Mouse (Mus musculus) heart, embryonic 11.5 days (tissue): ENCODE results near the gene Rbpj. TPM values are rescaled to one million over a fixed set of nuclear protein-coding genes. Genes with fewer than 3 reads are reported as not detected.

Experiments
- ATAC-seq: fragments of 200-750 bp; cut with Nextera tagmentation; replicated peaks from 2 replicates; pipeline ENCODE4 v1.8.0; 2017; ENCODE audit warnings: moderate library complexity; ENCODE audit not compliant: insufficient number of reproducible peaks, low FRiP score, low TSS enrichment
- H3K27ac ChIP-seq: fragments of 300-500 bp; sonication (generic); 2 replicates; pipeline ENCODE4 v1.5.1; 2014; ENCODE audit warnings: mild to moderate bottlenecking, low read depth, low read length
- H3K27me3 ChIP-seq: fragments of 300-500 bp; sonication (generic); 2 replicates; pipeline ENCODE4 v1.6.1; 2014; ENCODE audit warnings: mild to moderate bottlenecking, low read length, mixed read lengths; ENCODE audit not compliant: control insufficient read depth, insufficient read depth
- H3K36me3 ChIP-seq: fragments of 300-500 bp; sonication (generic); 2 replicates; pipeline ENCODE4 v1.6.1; 2014; ENCODE audit warnings: mild to moderate bottlenecking, low read length, moderate library complexity, mixed read lengths; ENCODE audit not compliant: control insufficient read depth, insufficient read depth
- H3K4me1 ChIP-seq: fragments of 300-500 bp; sonication (generic); 2 replicates; pipeline ENCODE4 v1.6.1; 2014; ENCODE audit warnings: low read length; ENCODE audit not compliant: control insufficient read depth, insufficient read depth
- H3K4me2 ChIP-seq: fragments of 300-500 bp; sonication (generic); 2 replicates; pipeline ENCODE4 v1.6.1; 2014; ENCODE audit warnings: mild to moderate bottlenecking, moderate library complexity
- H3K4me3 ChIP-seq: fragments of 300-500 bp; sonication (generic); 2 replicates; pipeline ENCODE4 v1.5.1; 2014; ENCODE audit warnings: low read depth, low read length
- H3K9ac ChIP-seq: fragments of 300-500 bp; sonication (generic); 2 replicates; pipeline ENCODE4 v1.6.1; 2014; ENCODE audit warnings: mild to moderate bottlenecking, low read depth, low read length, moderate library complexity
- H3K9me3 ChIP-seq: fragments of 300-500 bp; sonication (generic); replicated peaks from 2 replicates; pipeline ENCODE4 v1.6.1; 2016; ENCODE audit warnings: low read length; ENCODE audit not compliant: control insufficient read depth
- WGBS: fragments of 180-500 bp; shearing (Covaris S2); extraction: QIAGEN DNeasy Blood & Tissue Kit; methylation state at CpG from one replicate; pipeline ENCODE4 v1.1.7; 2014; ENCODE audit not compliant: insufficient replicate concordance; 5-methylcytosine and 5-hydroxymethylcytosine counted together
- polyA plus RNA-seq: library from polyadenylated mRNA; unstranded; fragments of >200 nt; fragmentation: Nextera tagmentation; extraction: Ambion mirVana; gene quantifications from 2 replicates; pipeline ENCODE4 v1.2.1, GENCODE M21; 2014

Rbpj gene
- polyA plus RNA-seq, 1 experiment from 2014 or later, result 22.0 TPM

GRCm38 (mm10) chr5:53676671-53677070 lies 210.7 kb downstream of the Rbpj start:
- ATAC-seq, result no peak
- no peaks in the 10 kb centered on the region for H3K36me3 ChIP-seq
- H3K4me3 ChIP-seq, result no peak overlapping the region

GRCm38 (mm10) chr5:53678036-53678767 lies 212.2 kb downstream of the Rbpj start:
- no peak for ATAC-seq
- H3K4me2 ChIP-seq, result no peak overlapping the region
- H3K9me3 ChIP-seq, result no peaks in the 10 kb centered on the region
- 46% methylated on average over 13 of the region's 13 CpGs for WGBS
- H3K4me3 ChIP-seq, result no peak overlapping the region
- no peak overlapping the region for H3K9ac ChIP-seq
- 0 out of 2 replicates have a peak, but pooled peaks cover 2% of the 10 kb centered on the region for H3K27me3 ChIP-seq
- H3K4me1 ChIP-seq, result no peaks in the 10 kb centered on the region
- no peak overlapping the region for H3K27ac ChIP-seq
- no peaks in the 10 kb centered on the region for H3K36me3 ChIP-seq

More at GRCm38 (mm10) chr5:53676671-53677070, 210.7 kb downstream of the Rbpj start:
- Histone ChIP-seq H3K27me3 (0 out of 2 replicates have a peak, but pooled peaks cover 2% of the 10 kb centered on the region), H3K27ac (no peak overlapping the region), H3K4me1 (no peaks in the 10 kb centered on the region), H3K9ac (no peak overlapping the region), H3K4me2 (no peak overlapping the region), H3K9me3 (no peaks in the 10 kb centered on the region)
- WGBS, result 80% methylated on average over 8 of the region's 8 CpGs

GRCm38 (mm10) chr5:53679651-53680050 lies 213.7 kb downstream of the Rbpj start:
- Histone ChIP-seq H3K27me3 (0 out of 2 replicates have a peak, but pooled peaks cover 2% of the 10 kb centered on the region), H3K9me3 (no peaks in the 10 kb centered on the region), H3K4me3 (no peak overlapping the region), H3K36me3 (no peaks in the 10 kb centered on the region), H3K9ac (no peak overlapping the region), H3K4me2 (no peak overlapping the region), H3K4me1 (0 out of 2 replicates have a peak, but pooled peaks cover 4% of the 10 kb centered on the region), H3K27ac (no peak overlapping the region)
- WGBS, result 51% methylated on average over 6 of the region's 6 CpGs
- ATAC-seq, result no peak

GRCm38 (mm10) chr5:53683916-53684315 lies 218.0 kb downstream of the Rbpj start:
- ATAC-seq, result no peak
- H3K36me3 ChIP-seq, result no peaks in the 10 kb centered on the region
- no peak overlapping the region for H3K4me2 ChIP-seq
- no peaks in the 10 kb centered on the region for H3K9me3 ChIP-seq
- no peak overlapping the region for H3K27ac ChIP-seq
- H3K4me3 ChIP-seq, result no peak overlapping the region
- 0 out of 2 replicates have a peak, but pooled peaks cover 4% of the 10 kb centered on the region for H3K4me1 ChIP-seq
- 0 out of 2 replicates have a peak, but pooled peaks cover 2% of the 10 kb centered on the region for H3K27me3 ChIP-seq
- no peak overlapping the region for H3K9ac ChIP-seq
- WGBS, result 36% methylated on average over 3 of the region's 3 CpGs

- 0 out of 2 replicates have a peak, but pooled peaks cover 2% of the 10 kb centered on the region for H3K27me3 ChIP-seq
- H3K4me2 ChIP-seq, result no peak overlapping the region
- H3K4me3 ChIP-seq, result no peak overlapping the region
- H3K9ac ChIP-seq, result no peak overlapping the region
- H3K9me3 ChIP-seq, result no peaks in the 10 kb centered on the region
- 0 out of 2 replicates have a peak, but pooled peaks cover 4% of the 10 kb centered on the region for H3K4me1 ChIP-seq
- no peak for ATAC-seq
- no peaks in the 10 kb centered on the region for H3K36me3 ChIP-seq
- H3K27ac ChIP-seq, result no peak overlapping the region
- 82% methylated on average over 1 of the region's 1 CpGs for WGBS
These were observed 218.5 kb downstream of the Rbpj start for GRCm38 (mm10) chr5:53684417-53684816.

- H3K9ac ChIP-seq, result no peak overlapping the region
- H3K27me3 ChIP-seq, result no peaks in the 10 kb centered on the region
- no peak overlapping the region for H3K4me2 ChIP-seq
- H3K36me3 ChIP-seq, result no peaks in the 10 kb centered on the region
- 0 out of 2 replicates have a peak, but pooled peaks cover 4% of the 10 kb centered on the region for H3K4me1 ChIP-seq
- no peaks in the 10 kb centered on the region for H3K9me3 ChIP-seq
- no peak overlapping the region for H3K4me3 ChIP-seq
- ATAC-seq, result no peak
- no peak overlapping the region for H3K27ac ChIP-seq
- WGBS, result 69% methylated on average over 4 of the region's 4 CpGs
These were observed 219.7 kb downstream of the Rbpj start for GRCm38 (mm10) chr5:53685623-53686022.

GRCm38 (mm10) chr5:53686379-53686778 lies 220.4 kb downstream of the Rbpj start:
- no peak overlapping the region for H3K27ac ChIP-seq
- no peak overlapping the region for H3K4me2 ChIP-seq
- no peaks in the 10 kb centered on the region for H3K27me3 ChIP-seq
- H3K9me3 ChIP-seq, result no peaks in the 10 kb centered on the region
- 0 out of 2 replicates have a peak, but pooled peaks cover 4% of the 10 kb centered on the region for H3K4me1 ChIP-seq
- no peak for ATAC-seq
- WGBS, result 69% methylated on average over 2 of the region's 2 CpGs
- no peaks in the 10 kb centered on the region for H3K36me3 ChIP-seq
- no peak overlapping the region for H3K9ac ChIP-seq
- no peak overlapping the region for H3K4me3 ChIP-seq

- Histone ChIP-seq H3K4me2 (no peak overlapping the region), H3K36me3 (no peaks in the 10 kb centered on the region), H3K4me3 (no peak overlapping the region), H3K27me3 (no peaks in the 10 kb centered on the region), H3K27ac (no peak overlapping the region), H3K9me3 (no peaks in the 10 kb centered on the region), H3K9ac (no peak overlapping the region), H3K4me1 (0 out of 2 replicates have a peak, but pooled peaks cover 4% of the 10 kb centered on the region)
- ATAC-seq, result no peak
- WGBS, result 80% methylated on average over 7 of the region's 7 CpGs
These were observed 222.4 kb downstream of the Rbpj start for GRCm38 (mm10) chr5:53688326-53688725.

GRCm38 (mm10) chr5:53691577-53691976 lies 225.6 kb downstream of the Rbpj start:
- Histone ChIP-seq H3K9me3 (no peaks in the 10 kb centered on the region), H3K4me1 (no peaks in the 10 kb centered on the region), H3K27me3 (no peaks in the 10 kb centered on the region), H3K9ac (no peak overlapping the region), H3K4me3 (no peak overlapping the region), H3K27ac (no peak overlapping the region), H3K36me3 (no peaks in the 10 kb centered on the region), H3K4me2 (no peak overlapping the region)
- WGBS, result 49% methylated on average over 3 of the region's 3 CpGs
- no peak for ATAC-seq
